In the genomic region with DNA sequence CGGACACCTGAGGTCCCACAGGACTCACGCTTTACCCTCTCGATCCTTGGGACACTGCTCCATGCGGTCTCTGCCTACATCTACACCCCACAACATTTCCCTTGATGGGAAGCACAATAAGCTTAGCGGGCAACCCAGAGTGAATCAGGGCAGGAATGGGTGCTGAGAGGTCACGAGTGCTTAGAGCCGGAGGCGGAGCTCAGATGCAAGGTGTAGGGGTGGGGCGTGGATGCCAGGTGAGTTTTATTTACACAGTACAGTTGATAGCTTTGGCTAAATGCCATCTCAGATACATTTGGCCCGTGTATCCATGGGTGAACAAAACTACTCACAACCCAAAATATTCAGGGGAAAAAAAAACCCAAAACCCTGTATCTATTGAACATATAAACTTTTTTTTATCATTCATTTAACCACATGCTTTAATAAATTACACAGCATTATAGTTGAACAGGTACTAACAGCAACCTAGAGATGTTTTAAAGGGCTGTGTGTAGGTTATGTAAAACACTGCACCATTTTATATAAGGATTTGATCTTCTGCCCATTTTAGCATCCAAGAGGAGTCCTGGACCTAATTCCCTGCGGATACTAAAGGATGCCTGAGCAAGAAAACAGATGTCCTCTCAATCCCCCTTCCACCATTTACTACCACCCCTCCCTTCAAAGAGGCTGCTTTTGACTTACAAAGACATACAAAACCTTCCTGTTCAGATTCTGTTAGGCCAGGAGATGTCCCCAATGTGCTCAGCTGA, we compare ENCODE assay signal across 34 mouse cellular contexts. TPM values are rescaled to one million over a fixed set of nuclear protein-coding genes. Genes with fewer than 3 reads are reported as not detected.
A peak's percentile ranks its signal among the peaks of the same experiment; 100 is the strongest.
DNase-seq lines count a peak whose midpoint lies in the region; ATAC-seq and TF ChIP-seq lines count a peak whose summit lies in the region.
"Had no signal": no experiment of that assay in that cellular context is flagged by ENCODE, and none has a peak within 500 bp of the region (broad histone marks: within the 10 kb centered on the region; RNA-seq: fewer than 3 reads in every experiment).

No protein-coding gene starts in this region.

- no peak overlapping the region for H3K4me2 ChIP-seq in heart, embryonic 15.5 days
- H3K4me2 ChIP-seq in lung, postnatal 0 days (replicated peaks; ENCODE audit: low read depth, low read length): no peak overlapping the region
- H3K4me2 ChIP-seq in intestine, postnatal 0 days (replicated peaks; ENCODE audit: low read depth): no peak overlapping the region
- no peak overlapping the region for H3K4me2 ChIP-seq in stomach, postnatal 0 days (replicated peaks; ENCODE audit: low read depth)
- H3K4me2 ChIP-seq in forebrain, embryonic 14.5 days (ENCODE audit: low read length): no peak overlapping the region

- peak overlapping the region; percentile 43; the same call in 1 of the 2 replicates for H3K27ac ChIP-seq in heart, embryonic 15.5 days
- no peak overlapping the region for H3K27ac ChIP-seq in lung, postnatal 0 days (ENCODE audit: low read length)
- H3K27ac ChIP-seq in intestine, postnatal 0 days (ENCODE audit: low read depth, low read length): no peak overlapping the region
- H3K27ac ChIP-seq in stomach, postnatal 0 days (replicated peaks): 0 out of 2 replicates have a peak overlapping the region, but pooled peaks have one; percentile 58
- H3K27ac ChIP-seq in forebrain, embryonic 14.5 days (ENCODE audit: low read depth, low read length): no peak overlapping the region
- H3K27ac ChIP-seq: forebrain, embryonic 10.5 days; hindbrain, embryonic 10.5 days; left cerebral cortex, adult 2 months had no signal

- DNase-seq in heart, postnatal 25 days (ENCODE audit: low spot score): no peak
- peak; percentile 19 for DNase-seq in lung, postnatal 0 days (ENCODE audit: low spot score)
- DNase-seq in lung, postnatal 10 days: no peak
- peak; percentile 66 for DNase-seq in stomach, postnatal 0 days (ENCODE audit: low spot score)
- no peak for DNase-seq in forebrain, embryonic 14.5 days (ENCODE audit: low spot score)
- DNase-seq: adrenal gland, adult 2 months; cerebellum, adult 11-12 months; cerebellum, postnatal 14 days; kidney, adult 18-20 months; lung, postnatal 4 days; midbrain, embryonic 14.5 days; retina, postnatal 1 day; right cerebral cortex, postnatal 25 days; thymus, adult 2 months had no signal

- H3K9ac ChIP-seq in heart, embryonic 15.5 days: no peak overlapping the region
- no peak overlapping the region for H3K9ac ChIP-seq in lung, postnatal 0 days (replicated peaks; ENCODE audit: low read depth)
- no peak overlapping the region for H3K9ac ChIP-seq in intestine, postnatal 0 days (ENCODE audit: low read depth, low read length)
- no peak overlapping the region for H3K9ac ChIP-seq in stomach, postnatal 0 days (ENCODE audit: low read length)
- no peak overlapping the region for H3K9ac ChIP-seq in forebrain, embryonic 14.5 days (ENCODE audit: low read length)

- no peaks in the 10 kb centered on the region for H3K9me3 ChIP-seq in heart, embryonic 15.5 days (replicated peaks)
- H3K9me3 ChIP-seq in lung, postnatal 0 days (ENCODE audit: low read length): no peaks in the 10 kb centered on the region
- no peaks in the 10 kb centered on the region for H3K9me3 ChIP-seq in intestine, postnatal 0 days (ENCODE audit: control insufficient read depth)
- no peaks in the 10 kb centered on the region for H3K9me3 ChIP-seq in stomach, postnatal 0 days (ENCODE audit: control insufficient read depth, low read length)
- no peaks in the 10 kb centered on the region for H3K9me3 ChIP-seq in forebrain, embryonic 14.5 days (replicated peaks; ENCODE audit: control insufficient read depth, low read length)
- H3K9me3 ChIP-seq: forebrain, embryonic 10.5 days; hindbrain, embryonic 10.5 days had no signal

- TF ChIP-seq EP300 in lung, postnatal 0 days (IDR thresholded peaks at IDR 0.05): no peak
- TF ChIP-seq EP300 in stomach, postnatal 0 days (optimal IDR thresholded peaks at IDR 0.05): no peak

- no peaks in the 10 kb centered on the region for H3K36me3 ChIP-seq in heart, embryonic 15.5 days
- no peaks in the 10 kb centered on the region for H3K36me3 ChIP-seq in lung, postnatal 0 days (ENCODE audit: insufficient read depth, low read length)
- no peaks in the 10 kb centered on the region for H3K36me3 ChIP-seq in intestine, postnatal 0 days (ENCODE audit: control insufficient read depth, insufficient read depth)
- no peaks in the 10 kb centered on the region for H3K36me3 ChIP-seq in stomach, postnatal 0 days (ENCODE audit: control insufficient read depth, insufficient read depth, low read length)
- no peaks in the 10 kb centered on the region for H3K36me3 ChIP-seq in forebrain, embryonic 14.5 days (ENCODE audit: control insufficient read depth, insufficient read depth, low read length)
- H3K36me3 ChIP-seq: forebrain, embryonic 10.5 days; hindbrain, embryonic 10.5 days had no signal

- ATAC-seq in heart, embryonic 15.5 days (replicated peaks; ENCODE audit: insufficient number of reproducible peaks, insufficient read depth, low FRiP score, low read depth): no peak
- ATAC-seq in lung, postnatal 0 days: no peak
- ATAC-seq in intestine, postnatal 0 days: peak; percentile 58; the same call in 1 of the 2 replicates
- peak; percentile 56 for ATAC-seq in stomach, postnatal 0 days (ENCODE audit: low FRiP score, low TSS enrichment)
- ATAC-seq in forebrain, embryonic 14.5 days: no peak
- ATAC-seq: hindbrain, embryonic 16.5 days had no signal

- H3K4me1 ChIP-seq in heart, embryonic 15.5 days (replicated peaks): 0 out of 2 replicates have a peak, but pooled peaks cover 6% of the 10 kb centered on the region
- H3K4me1 ChIP-seq in lung, postnatal 0 days (ENCODE audit: insufficient read depth, low read depth, low read length): no peaks in the 10 kb centered on the region
- H3K4me1 ChIP-seq in intestine, postnatal 0 days (replicated peaks; ENCODE audit: control insufficient read depth, insufficient read depth, low read length): no peaks in the 10 kb centered on the region
- H3K4me1 ChIP-seq in stomach, postnatal 0 days (replicated peaks; ENCODE audit: control insufficient read depth, insufficient read depth): no peaks in the 10 kb centered on the region
- no peaks in the 10 kb centered on the region for H3K4me1 ChIP-seq in forebrain, embryonic 14.5 days (ENCODE audit: control insufficient read depth, insufficient read depth, low read length)
- H3K4me1 ChIP-seq: forebrain, embryonic 10.5 days; hindbrain, embryonic 10.5 days had no signal

- 79% methylated on average over 11 of the region's 11 CpGs for WGBS in heart, embryonic 15.5 days
- WGBS in lung, postnatal 0 days: 78% methylated on average over 11 of the region's 11 CpGs
- 70% methylated on average over 11 of the region's 11 CpGs for WGBS in intestine, postnatal 0 days
- 66% methylated on average over 11 of the region's 11 CpGs for WGBS in stomach, postnatal 0 days
- WGBS in forebrain, embryonic 14.5 days: 90% methylated on average over 11 of the region's 11 CpGs

- intact Hi-C loops in heart, postnatal 25 days (cut with DNase I): no loop called here

- H3K4me3 ChIP-seq in heart, embryonic 15.5 days: no peak overlapping the region
- no peak overlapping the region for H3K4me3 ChIP-seq in lung, postnatal 0 days (ENCODE audit: low read depth, low read length)
- no peak overlapping the region for H3K4me3 ChIP-seq in intestine, postnatal 0 days (ENCODE audit: low read depth, low read length)
- no peak overlapping the region for H3K4me3 ChIP-seq in stomach, postnatal 0 days (ENCODE audit: low read depth, low read length)
- H3K4me3 ChIP-seq in forebrain, embryonic 14.5 days (ENCODE audit: low read depth, low read length): no peak overlapping the region
- H3K4me3 ChIP-seq: forebrain, embryonic 10.5 days; hindbrain, embryonic 10.5 days; left cerebral cortex, adult 2 months had no signal

- H3K27me3 ChIP-seq in heart, embryonic 15.5 days: no peaks in the 10 kb centered on the region
- no peaks in the 10 kb centered on the region for H3K27me3 ChIP-seq in lung, postnatal 0 days (replicated peaks; ENCODE audit: insufficient read depth, low read length)
- H3K27me3 ChIP-seq in intestine, postnatal 0 days (replicated peaks; ENCODE audit: control insufficient read depth, insufficient read depth, low read length): no peaks in the 10 kb centered on the region
- no peaks in the 10 kb centered on the region for H3K27me3 ChIP-seq in stomach, postnatal 0 days (ENCODE audit: control insufficient read depth, insufficient read depth, low read length)
- H3K27me3 ChIP-seq in forebrain, embryonic 14.5 days (replicated peaks; ENCODE audit: control insufficient read depth, insufficient read depth, low read length): no peaks in the 10 kb centered on the region

- TF ChIP-seq CTCF in lung, postnatal 0 days (IDR thresholded peaks at IDR 0.05): no peak
- no peak for TF ChIP-seq CTCF in intestine, postnatal 0 days (IDR thresholded peaks at IDR 0.05; ENCODE audit: low read depth)
- no peak for TF ChIP-seq CTCF in stomach, postnatal 0 days (IDR thresholded peaks at IDR 0.05; ENCODE audit: low read depth)

RNA-seq across cellular contexts. Expression of a gene that starts 19.4 kb away (rescaled TPM):
- 0.59 and 1.1 TPM in 2 replicates for polyA plus RNA-seq in heart, embryonic 15.5 days (2015; fragmentation: Nextera tagmentation; extraction: Ambion mirVana)
- total RNA-seq in heart, postnatal 25 days (2021): under 1 TPM; 0.21 to 0.36 TPM
- 0.19 and 0.24 TPM in 2 replicates for polyA plus RNA-seq in lung, postnatal 0 days (2015; fragmentation: Nextera tagmentation; extraction: Ambion mirVana)
- polyA plus RNA-seq in intestine, postnatal 0 days (2015; fragmentation: Nextera tagmentation; extraction: Ambion mirVana): 0.14 and 0.25 TPM in 2 replicates
- 6.8 and 7.1 TPM in 2 replicates for polyA plus RNA-seq in stomach, postnatal 0 days (2015; fragmentation: Nextera tagmentation; extraction: Ambion mirVana)
- polyA plus RNA-seq in forebrain, embryonic 14.5 days (2014; fragmentation: Nextera tagmentation; extraction: Ambion mirVana): not detected in 2 replicates
- total RNA-seq: granulocyte monocyte progenitor cell, adult 5-6 weeks; liver, adult 2 months; megakaryocyte-erythroid progenitor cell, adult 5-6 weeks had no signal
- polyA plus RNA-seq: C2C12; embryonic facial prominence, embryonic 11.5 days; forebrain, embryonic 10.5 days; hindbrain, embryonic 10.5 days; liver, adult 2 months; liver, embryonic 16.5 days; midbrain, embryonic 14.5 days; neural tube, embryonic 11.5 days; spleen, adult 2 months had no signal

RNA-seq across cellular contexts. Expression of a gene that starts 39.0 kb away (rescaled TPM):
- polyA plus RNA-seq in heart, embryonic 15.5 days (2015; fragmentation: Nextera tagmentation; extraction: Ambion mirVana): not detected in 2 replicates
- total RNA-seq in heart, postnatal 25 days (2021): not detected
- polyA plus RNA-seq in lung, postnatal 0 days (2015; fragmentation: Nextera tagmentation; extraction: Ambion mirVana): not detected in 2 replicates
- polyA plus RNA-seq in intestine, postnatal 0 days (2015; fragmentation: Nextera tagmentation; extraction: Ambion mirVana): not detected in 2 replicates
- not detected in 2 replicates for polyA plus RNA-seq in stomach, postnatal 0 days (2015; fragmentation: Nextera tagmentation; extraction: Ambion mirVana)
- not detected in 2 replicates for polyA plus RNA-seq in forebrain, embryonic 14.5 days (2014; fragmentation: Nextera tagmentation; extraction: Ambion mirVana)
- total RNA-seq: adrenal gland, adult 2 months; adrenal gland, postnatal 4 days; gastrocnemius, adult 8-10 months; granulocyte monocyte progenitor cell, adult 5-6 weeks; layer of hippocampus, postnatal 10 days; left cerebral cortex, adult 2 months; left cerebral cortex, postnatal 36 days; liver, adult 2 months; megakaryocyte-erythroid progenitor cell, adult 5-6 weeks; MEL had no signal
- polyA plus RNA-seq: adrenal gland, adult 2 months; C2C12; embryonic facial prominence, embryonic 11.5 days; forebrain, embryonic 10.5 days; heart, embryonic 14.5 days; hindbrain, embryonic 10.5 days; hindbrain, embryonic 16.5 days; liver, adult 2 months; liver, embryonic 16.5 days; midbrain, embryonic 14.5 days; neural tube, embryonic 11.5 days; spleen, adult 2 months; thymus, adult 2 months had no signal

Comparison
In these comparisons a context has a peak if more than half of its experiments do, and no peak if none do; other contexts are left out.
1. DNase-seq: peak in lung, postnatal 0 days (single experiment) and stomach, postnatal 0 days (single experiment); none in heart, postnatal 25 days (single experiment), lung, postnatal 10 days (single experiment) and forebrain, embryonic 14.5 days (single experiment).
2. ATAC-seq: peak in intestine, postnatal 0 days (single experiment) and stomach, postnatal 0 days (single experiment); none in heart, embryonic 15.5 days (single experiment), lung, postnatal 0 days (single experiment) and forebrain, embryonic 14.5 days (single experiment).
3. H3K27ac ChIP-seq: peak in heart, embryonic 15.5 days (single experiment) and stomach, postnatal 0 days (single experiment); none in lung, postnatal 0 days (single experiment), intestine, postnatal 0 days (single experiment) and forebrain, embryonic 14.5 days (single experiment).